Mouse (Mus musculus) CH12.LX (cell line): ENCODE measurements around the gene Gse1. TPM values are rescaled to one million over a fixed set of nuclear protein-coding genes. Genes with fewer than 3 reads are reported as not detected.

Source experiments
- DNase-seq: peaks from one replicate; pipeline ENCODE4 v3.0.0-alpha.2; 2013; ENCODE audit errors: extremely low read depth
- H3K27ac ChIP-seq: 2 replicates; pipeline ENCODE4 v1.5.1; 2012; ENCODE audit warnings: low read depth, mild to moderate bottlenecking, control low read depth, moderate library complexity; ENCODE audit not compliant: insufficient read depth
- H3K27me3 ChIP-seq: replicated peaks from 2 replicates; pipeline ENCODE3; 2012; ENCODE audit warnings: inconsistent platforms
- H3K36me3 ChIP-seq, 2 experiments: replicated peaks in 1 of 2; 2 replicates each; pipeline versions ENCODE3 to v1.6.1; 2012; ENCODE audit warnings: inconsistent platforms in 1 of 2, low read length in 1 of 2, mild to moderate bottlenecking in 1 of 2, mixed read lengths in 1 of 2, moderate library complexity in 1 of 2; ENCODE audit not compliant: control insufficient read depth in 1 of 2, insufficient read depth in 1 of 2
- H3K4me1 ChIP-seq, 2 experiments: 2 replicates each; pipeline ENCODE4 v1.6.1; 2012; ENCODE audit warnings: inconsistent platforms in 1 of 2, moderate library complexity in 1 of 2; ENCODE audit not compliant: insufficient read depth in 2 of 2, control insufficient read depth in 1 of 2
- H3K4me2 ChIP-seq: 2 replicates; pipeline ENCODE4 v1.6.1; 2012; ENCODE audit warnings: low read depth, mild to moderate bottlenecking, control low read depth; ENCODE audit not compliant: poor library complexity, insufficient read depth, severe bottlenecking
- H3K4me3 ChIP-seq, 3 experiments: fragments of 150-350 bp in 1 of 3; sonication (generic) in 1 of 3; replicated peaks in 1 of 3; 2 replicates each; pipeline versions ENCODE3 to v1.5.1; 2011 to 2012; ENCODE audit warnings: low read depth in 2 of 3, low read length in 2 of 3, mild to moderate bottlenecking in 2 of 3, moderate library complexity in 2 of 3, control low read depth in 1 of 3, improper control_type of control experiment in 1 of 3, inconsistent platforms in 1 of 3, mixed read lengths in 1 of 3; ENCODE audit not compliant: poor library complexity in 1 of 3
- H3K79me2 ChIP-seq: replicated peaks from 2 replicates; pipeline ENCODE4 v1.6.1; 2012; ENCODE audit warnings: mild to moderate bottlenecking, moderate library complexity; ENCODE audit not compliant: control insufficient read depth, poor library complexity, insufficient read depth, severe bottlenecking; ENCODE audit errors: extremely low read depth
- H3K9ac ChIP-seq: 2 replicates; pipeline ENCODE4 v1.6.1; 2012; ENCODE audit warnings: low read depth, mild to moderate bottlenecking, control low read depth, moderate library complexity; ENCODE audit not compliant: insufficient read depth
- H3K9me3 ChIP-seq: replicated peaks from 2 replicates; pipeline ENCODE3; 2012; ENCODE audit warnings: low read length, inconsistent platforms, mixed read lengths
- BHLHE40 ChIP-seq: IDR thresholded peaks from 2 replicates; pipeline ENCODE4 v1.6.1; 2011; ENCODE audit warnings: mild to moderate bottlenecking, low read depth, low read length, improper control_type of control experiment
- CHD1 ChIP-seq: IDR thresholded peaks from 2 replicates; pipeline ENCODE4 v1.6.1; 2012; ENCODE audit warnings: low read depth, low read length, improper control_type of control experiment, inconsistent platforms
- E2F4 ChIP-seq: IDR thresholded peaks from 2 replicates; pipeline ENCODE4 v1.6.1; 2011; ENCODE audit warnings: low read depth, low read length, improper control_type of control experiment; ENCODE audit not compliant: insufficient replicate concordance
- ELF1 ChIP-seq: IDR thresholded peaks from 2 replicates; pipeline ENCODE4 v1.6.1; 2014; ENCODE audit warnings: low read depth, mild to moderate bottlenecking, inconsistent platforms, low read length, improper control_type of control experiment
- EP300 ChIP-seq: IDR thresholded peaks from 2 replicates; pipeline ENCODE4 v1.6.1; 2011; ENCODE audit warnings: low read length, improper control_type of control experiment
- GABPA ChIP-seq: IDR thresholded peaks from 2 replicates; pipeline ENCODE4 v1.6.1; 2012; ENCODE audit warnings: low read depth, low read length, improper control_type of control experiment, inconsistent platforms; ENCODE audit not compliant: insufficient replicate concordance
- IRF4 ChIP-seq: IDR thresholded peaks from 2 replicates; pipeline ENCODE4 v1.6.1; 2014; ENCODE audit warnings: low read depth, mild to moderate bottlenecking, inconsistent platforms, low read length, improper control_type of control experiment
- MEF2A ChIP-seq: IDR thresholded peaks from 2 replicates; pipeline ENCODE4 v1.6.1; 2014; ENCODE audit warnings: low read depth, mild to moderate bottlenecking, inconsistent platforms, low read length, improper control_type of control experiment, borderline replicate concordance
- MYC ChIP-seq: IDR thresholded peaks from 2 replicates; pipeline ENCODE4 v1.6.1; 2011; ENCODE audit warnings: low read depth, mild to moderate bottlenecking, improper control_type of control experiment, low read length
- RAD21 ChIP-seq: IDR thresholded peaks from 2 replicates; pipeline ENCODE4 v1.6.1; 2011; ENCODE audit warnings: low read depth, mild to moderate bottlenecking, low read length, improper control_type of control experiment, moderate library complexity
- SIN3A ChIP-seq: IDR thresholded peaks from 2 replicates; pipeline ENCODE4 v1.6.1; 2012; ENCODE audit warnings: low read length, improper control_type of control experiment, inconsistent platforms
- SMC3 ChIP-seq: IDR thresholded peaks from 2 replicates; pipeline ENCODE4 v1.6.1; 2011; ENCODE audit warnings: low read depth, low read length, improper control_type of control experiment
- TBP ChIP-seq: conservative IDR thresholded peaks from 2 replicates; pipeline ENCODE4 v1.6.1; 2011; ENCODE audit warnings: low read depth, low read length, improper control_type of control experiment
- TCF12 ChIP-seq: IDR thresholded peaks from 2 replicates; pipeline ENCODE4 v1.6.1; 2014; ENCODE audit warnings: low read depth, mild to moderate bottlenecking, inconsistent platforms, low read length, improper control_type of control experiment
- UBTF ChIP-seq: IDR thresholded peaks from 2 replicates; pipeline ENCODE4 v1.6.1; 2012; ENCODE audit warnings: low read depth, mild to moderate bottlenecking, inconsistent platforms, low read length, improper control_type of control experiment, moderate library complexity
- USF1 ChIP-seq: IDR thresholded peaks from 2 replicates; pipeline ENCODE4 v1.6.1; 2014; ENCODE audit warnings: low read depth, mild to moderate bottlenecking, inconsistent platforms, low read length, improper control_type of control experiment
- dilution Hi-C: fragments of 300-500 bp; cut with MboI; formaldehyde crosslinking; loops from 2 replicates; pipeline ENCODE4 v1.14.3; 2020; ENCODE audit warnings: low sequenced_read_pairs; ENCODE audit not compliant: extremely low pct_unique_long_range_greater_than_20kb, extremely low pct_ligation_motif_present
- in situ Hi-C: fragments of 300-500 bp; cut with MboI; formaldehyde crosslinking; loops from 3 replicates; pipeline ENCODE4 v1.14.3; 2019; ENCODE audit warnings: low sequenced_read_pairs, low pct_ligation_motif_present, low pct_unique_long_range_greater_than_20kb, mixed read lengths
- polyA plus RNA-seq: library from polyadenylated mRNA; unstranded; fragments of >175 nt; gene quantifications from 2 replicates; pipeline ENCODE4 v1.2.1, GENCODE M21; 2012; ENCODE audit warnings: low read depth; ENCODE audit not compliant: insufficient read length
- total RNA-seq, 2 experiments: library from RNA; depleted of rRNA; stranded (reverse); fragments of 300-350 nt in 1 of 2; fragments of >200 nt in 1 of 2; gene quantifications; 2 replicates each; pipeline ENCODE4 v1.2.3; 2012 to 2014

The Gse1 gene
- total and polyA plus RNA-seq, 3 experiments: 1.3 to 9.8 (median 8.5) TPM

DNA sequence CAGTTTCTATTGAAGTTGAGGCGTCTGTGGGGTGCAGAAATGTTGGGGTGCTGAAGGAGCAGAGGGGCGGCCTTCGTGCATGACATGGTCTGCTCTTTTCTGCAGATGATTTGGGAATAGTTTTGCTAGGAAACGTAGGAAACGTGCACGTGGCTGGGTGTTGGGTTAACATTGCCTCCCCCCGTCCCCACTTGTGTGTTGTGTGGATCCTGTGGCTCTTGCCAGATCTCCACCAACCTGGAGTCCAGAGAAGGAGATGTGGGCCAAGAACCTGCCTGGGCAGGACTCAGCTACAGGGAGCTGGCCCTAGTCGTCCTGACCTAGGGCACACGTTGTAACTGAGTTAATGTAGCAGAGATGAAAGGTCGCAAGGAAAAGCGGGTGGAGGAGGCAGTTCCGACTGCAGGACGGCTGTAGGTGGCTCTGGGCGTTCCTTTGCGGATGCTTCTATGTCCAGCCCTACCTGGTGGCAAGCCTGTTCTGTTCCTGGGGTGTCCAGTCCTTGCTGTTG is 261.6 kb downstream of the Gse1 start:
- TF ChIP-seq UBTF: no peak
- TF ChIP-seq MYC: peak; percentile 31; the same call in 1 of the 2 replicates
- TF ChIP-seq RAD21: no peak
- no peak for TF ChIP-seq CHD1
- no peak for TF ChIP-seq MEF2A
- no peak for TF ChIP-seq IRF4
- TF ChIP-seq E2F4: no peak
- TF ChIP-seq SMC3: no peak
- Histone ChIP-seq H3K4me3 (peak overlapping the region; percentile 72 to 94 (median 87)), H3K4me2 (peak overlapping the region; percentile 86), H3K9me3 (peaks cover 6% of the 10 kb centered on the region), H3K36me3 (peaks cover under 1 to 14% of the 10 kb centered on the region in 2 experiments), H3K79me2 (peaks cover 62% of the 10 kb centered on the region), H3K27me3 (no peaks in the 10 kb centered on the region), H3K4me1 (peaks cover 45 to 66% of the 10 kb centered on the region in 2 experiments), H3K27ac (peak overlapping the region; percentile 67), H3K9ac (peak overlapping the region; percentile 97)
- in situ Hi-C loops: loop anchor here (5.0 kb wide), 1 partner anchor 83 kb away; no protein-coding TSS in a partner anchor
- DNase-seq: no peak
- dilution Hi-C loops: no loop called here

DNA sequence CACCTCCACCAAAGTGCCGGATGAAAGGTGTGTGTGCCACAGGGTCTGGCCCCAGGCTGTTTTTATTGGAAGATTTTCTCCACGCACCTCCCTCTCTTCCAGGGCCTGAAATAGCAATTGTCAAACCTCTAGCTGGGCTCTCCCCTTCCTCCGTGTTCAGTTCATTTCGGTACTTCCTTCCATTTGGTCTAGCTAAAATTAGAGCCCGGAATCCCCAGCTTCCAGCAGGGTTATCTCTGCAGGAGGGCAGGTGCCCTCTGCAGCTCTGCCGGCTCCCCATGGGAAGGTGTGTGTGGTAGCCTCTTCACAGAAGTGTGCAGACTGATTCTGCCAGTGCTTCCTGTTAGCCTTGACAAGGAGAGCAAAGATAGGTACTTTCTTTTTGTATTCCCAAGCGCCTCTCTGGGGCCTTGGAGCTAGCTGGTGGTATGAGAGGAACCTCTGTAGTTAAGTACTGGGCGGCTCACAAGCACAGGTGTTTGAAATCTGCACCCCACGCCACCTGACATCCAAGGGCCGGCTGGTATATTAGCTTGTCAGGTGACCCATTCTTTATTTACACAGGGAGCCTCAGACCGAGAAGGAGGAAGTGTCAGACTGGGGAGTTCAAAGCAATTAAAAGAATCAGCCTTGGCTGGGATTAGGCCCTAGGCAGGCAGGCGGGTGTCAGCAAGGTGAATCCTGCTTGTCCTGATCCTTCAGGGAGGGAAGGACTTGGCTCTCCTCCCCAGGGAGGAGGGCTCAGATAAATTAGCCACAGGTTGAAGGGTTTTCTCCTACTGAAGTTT is 262.3 kb downstream of the Gse1 start:
- Histone ChIP-seq H3K4me3 (peak overlapping the region; percentile 72 to 94 (median 87)), H3K9ac (peak overlapping the region; percentile 97), H3K36me3 (peaks cover 2 to 19% of the 10 kb centered on the region in 2 experiments), H3K27ac (peak overlapping the region; percentile 67; the same call in 1 of the 2 replicates), H3K4me2 (peak overlapping the region; percentile 86), H3K79me2 (peaks cover 69% of the 10 kb centered on the region), H3K9me3 (peaks cover 6% of the 10 kb centered on the region), H3K27me3 (no peaks in the 10 kb centered on the region), H3K4me1 (peaks cover 44 to 66% of the 10 kb centered on the region in 2 experiments)
- dilution Hi-C loops: no loop called here
- in situ Hi-C loops: loop anchor here (5.0 kb wide), 1 partner anchor 83 kb away; no protein-coding TSS in a partner anchor
- peak; percentile 29 for DNase-seq
- TF ChIP-seq USF1 (peak; percentile 35; the same call in 1 of the 2 replicates), EP300 (peak; percentile 36; the same call in 1 of the 2 replicates), TBP (no peak), ELF1 (0 out of 2 replicates have a peak, but pooled peaks have one; percentile 26), SIN3A (peak; percentile 63; the same call in 1 of the 2 replicates), BHLHE40 (peak; percentile 52), TCF12 (peak; percentile 44; the same call in 1 of the 2 replicates), GABPA (no peak), MEF2A (peak; percentile 78), E2F4 (no peak)
